Mouse (Mus musculus): ENCODE measurements around the gene Cdca3. TPM values are rescaled to one million over a fixed set of nuclear protein-coding genes. Genes with fewer than 3 reads are reported as not detected.
"Not testable (repeated sequence)": the region's sequence is repeated elsewhere in the genome, so short reads cannot be mapped to it uniquely, and the experiment has no call there.

Gene Cdca3
- polyA plus RNA-seq, 1 experiment from 2014 or later = 43.7 TPM

GRCm38 (mm10) chr6:124791911-124792310 lies 37.4 kb upstream of the Cdca3 start:
- no peak overlapping the region for H3K27ac ChIP-seq (replicated peaks; ENCODE audit: low read depth, low read length)
- H3K9me3 ChIP-seq (ENCODE audit: control insufficient read depth, low read length) = no peaks in the 10 kb centered on the region
- no peak overlapping the region for H3K4me2 ChIP-seq (ENCODE audit: low read length)
- no peaks in the 10 kb centered on the region for H3K4me1 ChIP-seq (ENCODE audit: control insufficient read depth, insufficient read depth, low read length)
- 93% methylated on average over 3 of the region's 3 CpGs for WGBS
- ATAC-seq (ENCODE audit: low FRiP score, low TSS enrichment) (no peak), DNase-seq (no peak)
- no peak overlapping the region for H3K9ac ChIP-seq (replicated peaks; ENCODE audit: low read length)
- H3K4me3 ChIP-seq (replicated peaks; ENCODE audit: low read depth, low read length) = no peak overlapping the region
- no peaks in the 10 kb centered on the region for H3K27me3 ChIP-seq (ENCODE audit: control insufficient read depth, insufficient read depth, low read length)
- no peaks in the 10 kb centered on the region for H3K36me3 ChIP-seq (ENCODE audit: control insufficient read depth, insufficient read depth, low read length)

- no peaks in the 10 kb centered on the region for H3K36me3 ChIP-seq (ENCODE audit: control insufficient read depth, insufficient read depth, low read length)
- WGBS = 70% methylated on average over 4 of the region's 4 CpGs
- ATAC-seq (ENCODE audit: low FRiP score, low TSS enrichment) = no peak
- no peak overlapping the region for H3K27ac ChIP-seq (replicated peaks; ENCODE audit: low read depth, low read length)
- H3K27me3 ChIP-seq (ENCODE audit: control insufficient read depth, insufficient read depth, low read length) = no peaks in the 10 kb centered on the region
- no peaks in the 10 kb centered on the region for H3K9me3 ChIP-seq (ENCODE audit: control insufficient read depth, low read length)
- H3K9ac ChIP-seq (replicated peaks; ENCODE audit: low read length) = no peak overlapping the region
- no peak overlapping the region for H3K4me2 ChIP-seq (ENCODE audit: low read length)
- H3K4me3 ChIP-seq (replicated peaks; ENCODE audit: low read depth, low read length) = no peak overlapping the region
- no peaks in the 10 kb centered on the region for H3K4me1 ChIP-seq (ENCODE audit: control insufficient read depth, insufficient read depth, low read length)
- no peak for DNase-seq
Measured at GRCm38 (mm10) chr6:124795781-124796180, 33.6 kb upstream of the Cdca3 start.

- Histone ChIP-seq H3K27ac (replicated peaks; ENCODE audit: low read depth, low read length) (no peak overlapping the region), H3K4me1 (ENCODE audit: control insufficient read depth, insufficient read depth, low read length) (no peaks in the 10 kb centered on the region), H3K9ac (replicated peaks; ENCODE audit: low read length) (no peak overlapping the region), H3K4me3 (replicated peaks; ENCODE audit: low read depth, low read length) (no peak overlapping the region), H3K9me3 (ENCODE audit: control insufficient read depth, low read length) (no peaks in the 10 kb centered on the region), H3K4me2 (ENCODE audit: low read length) (no peak overlapping the region), H3K27me3 (ENCODE audit: control insufficient read depth, insufficient read depth, low read length) (no peaks in the 10 kb centered on the region), H3K36me3 (ENCODE audit: control insufficient read depth, insufficient read depth, low read length) (no peaks in the 10 kb centered on the region)
- WGBS = 80% methylated on average over 2 of the region's 2 CpGs
- no peak for ATAC-seq (ENCODE audit: low FRiP score, low TSS enrichment)
- no peak for DNase-seq
Measured at GRCm38 (mm10) chr6:124796200-124796599, 33.1 kb upstream of the Cdca3 start.

GRCm38 (mm10) chr6:124802400-124802799 lies 26.9 kb upstream of the Cdca3 start:
- H3K4me1 ChIP-seq (ENCODE audit: control insufficient read depth, insufficient read depth, low read length) = peaks cover 14% of the 10 kb centered on the region
- ATAC-seq (ENCODE audit: low FRiP score, low TSS enrichment); H3K9ac ChIP-seq (replicated peaks; ENCODE audit: low read length); H3K4me2 ChIP-seq (ENCODE audit: low read length); H3K27me3 ChIP-seq (ENCODE audit: control insufficient read depth, insufficient read depth, low read length); H3K27ac ChIP-seq (replicated peaks; ENCODE audit: low read depth, low read length); H3K36me3 ChIP-seq (ENCODE audit: control insufficient read depth, insufficient read depth, low read length); H3K4me3 ChIP-seq (replicated peaks; ENCODE audit: low read depth, low read length); H3K9me3 ChIP-seq (ENCODE audit: control insufficient read depth, low read length); DNase-seq: not testable (repeated sequence)
- 18% methylated on average over 6 of the region's 9 CpGs for WGBS

- 74% methylated on average over 3 of the region's 3 CpGs for WGBS
- Histone ChIP-seq H3K4me3 (replicated peaks; ENCODE audit: low read depth, low read length) (no peak overlapping the region), H3K27ac (replicated peaks; ENCODE audit: low read depth, low read length) (no peak overlapping the region), H3K9me3 (ENCODE audit: control insufficient read depth, low read length) (no peaks in the 10 kb centered on the region), H3K4me1 (ENCODE audit: control insufficient read depth, insufficient read depth, low read length) (peaks cover 14% of the 10 kb centered on the region), H3K36me3 (ENCODE audit: control insufficient read depth, insufficient read depth, low read length) (no peaks in the 10 kb centered on the region), H3K4me2 (ENCODE audit: low read length) (no peak overlapping the region), H3K27me3 (ENCODE audit: control insufficient read depth, insufficient read depth, low read length) (no peaks in the 10 kb centered on the region), H3K9ac (replicated peaks; ENCODE audit: low read length) (no peak overlapping the region)
- ATAC-seq (ENCODE audit: low FRiP score, low TSS enrichment) (no peak), DNase-seq (no peak)
Measured at GRCm38 (mm10) chr6:124803061-124803460, 26.3 kb upstream of the Cdca3 start.

- not testable (repeated sequence) for DNase-seq; H3K27ac ChIP-seq (replicated peaks; ENCODE audit: low read depth, low read length); ATAC-seq (ENCODE audit: low FRiP score, low TSS enrichment); H3K9ac ChIP-seq (replicated peaks; ENCODE audit: low read length); H3K4me2 ChIP-seq (ENCODE audit: low read length); H3K36me3 ChIP-seq (ENCODE audit: control insufficient read depth, insufficient read depth, low read length); H3K9me3 ChIP-seq (ENCODE audit: control insufficient read depth, low read length); H3K4me3 ChIP-seq (replicated peaks; ENCODE audit: low read depth, low read length); H3K27me3 ChIP-seq (ENCODE audit: control insufficient read depth, insufficient read depth, low read length)
- peaks cover 17% of the 10 kb centered on the region for H3K4me1 ChIP-seq (ENCODE audit: control insufficient read depth, insufficient read depth, low read length)
- WGBS = 90% methylated on average over 4 of the region's 4 CpGs
Measured at GRCm38 (mm10) chr6:124803691-124804090, 25.7 kb upstream of the Cdca3 start.

GRCm38 (mm10) chr6:124804341-124804740 lies 25.0 kb upstream of the Cdca3 start:
- Histone ChIP-seq H3K27ac (replicated peaks; ENCODE audit: low read depth, low read length) (no peak overlapping the region), H3K27me3 (ENCODE audit: control insufficient read depth, insufficient read depth, low read length) (no peaks in the 10 kb centered on the region), H3K4me1 (ENCODE audit: control insufficient read depth, insufficient read depth, low read length) (peaks cover 24% of the 10 kb centered on the region), H3K9ac (replicated peaks; ENCODE audit: low read length) (no peak overlapping the region), H3K36me3 (ENCODE audit: control insufficient read depth, insufficient read depth, low read length) (no peaks in the 10 kb centered on the region), H3K4me3 (replicated peaks; ENCODE audit: low read depth, low read length) (no peak overlapping the region), H3K4me2 (ENCODE audit: low read length) (no peak overlapping the region), H3K9me3 (ENCODE audit: control insufficient read depth, low read length) (no peaks in the 10 kb centered on the region)
- ATAC-seq (ENCODE audit: low FRiP score, low TSS enrichment) = no peak
- no peak for DNase-seq
- WGBS = 90% methylated on average over 3 of the region's 3 CpGs

GRCm38 (mm10) chr6:124805341-124806321 lies 23.7 kb upstream of the Cdca3 start:
- H3K27me3 ChIP-seq (ENCODE audit: control insufficient read depth, insufficient read depth, low read length) = no peaks in the 10 kb centered on the region
- H3K4me1 ChIP-seq (ENCODE audit: control insufficient read depth, insufficient read depth, low read length) = peaks cover 30% of the 10 kb centered on the region
- peak overlapping the region; percentile 39 for H3K4me3 ChIP-seq (replicated peaks; ENCODE audit: low read depth, low read length)
- peak; percentile 96 for DNase-seq
- peak overlapping the region; percentile 77 for H3K27ac ChIP-seq (replicated peaks; ENCODE audit: low read depth, low read length)
- WGBS = 3% methylated on average over 34 of the region's 34 CpGs
- peak overlapping the region; percentile 73 for H3K4me2 ChIP-seq (ENCODE audit: low read length)
- H3K36me3 ChIP-seq (ENCODE audit: control insufficient read depth, insufficient read depth, low read length) = peaks cover 4% of the 10 kb centered on the region; the same call in 1 of the 2 replicates
- peak overlapping the region; percentile 56 for H3K9ac ChIP-seq (replicated peaks; ENCODE audit: low read length)
- H3K9me3 ChIP-seq (ENCODE audit: control insufficient read depth, low read length) = no peaks in the 10 kb centered on the region
- ATAC-seq (ENCODE audit: low FRiP score, low TSS enrichment) = peak; percentile 88

All from midbrain, embryonic 14.5 days (tissue).